Mouse (Mus musculus): ENCODE data around the gene Cntnap2.

Cntnap2 gene

GRCm38 (mm10) chr6:47344696-47345095, 2285.5 kb downstream of the Cntnap2 start:
- no peak for DNase-seq (ENCODE audit: low read depth, low spot score)

GRCm38 (mm10) chr6:47350100-47350690, 2291.0 kb downstream of the Cntnap2 start:
- no peak for DNase-seq (ENCODE audit: low read depth, low spot score)

All from c-Kit-negative CD71-positive TER-119-positive erythroid progenitor cells, embryonic 14.5 days (primary cell).